Mouse (Mus musculus) common myeloid progenitor, adult 5-6 weeks (primary cell): ENCODE data around the gene Fbxo5. TPM values are rescaled to one million over a fixed set of nuclear protein-coding genes. Genes with fewer than 3 reads are reported as not detected.

Experiments
- ATAC-seq: replicated peaks from 2 replicates; pipeline ENCODE4 v1.8.0; 2016; ENCODE audit warnings: low read depth, mild to moderate bottlenecking, moderate TSS enrichment, inconsistent platforms; ENCODE audit not compliant: poor library complexity, severe bottlenecking
- total RNA-seq: library from RNA; stranded (forward); fragments of 200-1000, 187-1606 nt; gene quantifications from 2 replicates; pipeline ENCODE4 v1.2.3, GENCODE M21; 2017

Fbxo5 gene
- total RNA-seq, 1 experiment from 2014 or later, result 48.4 TPM

GRCm38 (mm10) chr10:5790657-5791056, 14.7 kb downstream of the Fbxo5 start:
- ATAC-seq, result peak; percentile 62; the same call in 1 of the 2 replicates

DNA sequence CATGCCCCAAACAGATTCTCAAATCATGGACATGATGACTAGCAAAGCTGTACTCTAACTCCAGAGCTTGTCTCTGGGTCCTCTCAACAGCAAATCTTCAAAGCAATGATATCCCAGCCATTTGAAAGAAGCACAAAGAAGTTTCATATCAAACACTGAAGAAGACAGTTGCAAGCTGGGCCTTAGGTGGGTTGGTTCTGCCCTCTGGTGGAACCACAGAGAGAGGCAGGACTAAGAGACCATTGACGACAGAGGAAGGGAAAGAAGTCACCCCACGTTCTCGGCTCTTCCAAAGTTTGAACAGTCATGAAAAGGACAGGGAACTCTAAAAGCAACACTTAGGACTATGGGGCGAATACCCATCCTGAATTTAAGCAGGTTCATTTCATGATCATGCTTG, 18.5 kb downstream of the Fbxo5 start:
- ATAC-seq, result peak; percentile 90

Other genes starting within 250 kb of the Fbxo5 start
- 12.0 and 20.2 TPM in 2 replicates for gene Myct1, start 211.8 kb downstream of the Fbxo5 start, total RNA-seq
- gene Vip, start 166.4 kb downstream of the Fbxo5 start, total RNA-seq, result not detected in 2 replicates
- gene Mtrf1l, start 18.3 kb upstream of the Fbxo5 start, total RNA-seq, result 19.3 and 29.5 TPM in 2 replicates
- not detected in 2 replicates for gene Rgs17, start 116.8 kb upstream of the Fbxo5 start, total RNA-seq